Mouse (Mus musculus) MEL (cell line): Measurements from ENCODE around the gene Ddx49. TPM values are rescaled to one million over a fixed set of nuclear protein-coding genes. Genes with fewer than 3 reads are reported as not detected.

Experiments used
- DNase-seq: peaks from one replicate; pipeline ENCODE4 v3.0.0; 2011; ENCODE audit warnings: low read depth, low spot score
- H3K27ac ChIP-seq: 2 replicates; pipeline ENCODE4 v1.5.1; 2012; ENCODE audit warnings: low read depth, mild to moderate bottlenecking, control low read depth, low read length, moderate library complexity; ENCODE audit not compliant: control insufficient read depth
- H3K27me3 ChIP-seq, 2 experiments: fragments of 150-350 bp in 1 of 2; sonication (generic) in 1 of 2; 2 replicates each; pipeline ENCODE4 v1.6.1; 2012; ENCODE audit warnings: low read length in 2 of 2, mild to moderate bottlenecking in 2 of 2, improper control_type of control experiment in 1 of 2, moderate library complexity in 1 of 2; ENCODE audit not compliant: insufficient read depth in 2 of 2, control insufficient read depth in 1 of 2
- H3K36me3 ChIP-seq, 2 experiments: 2 replicates each; pipeline ENCODE4 v1.6.1; 2012 to 2014; ENCODE audit warnings: low read length in 2 of 2, improper control_type of control experiment in 1 of 2, inconsistent platforms in 1 of 2, mild to moderate bottlenecking in 1 of 2; ENCODE audit not compliant: insufficient read depth in 2 of 2, control insufficient read depth in 1 of 2
- H3K4me1 ChIP-seq, 2 experiments: fragments of 150-350 bp in 1 of 2; sonication (generic) in 1 of 2; 2 replicates each; pipeline ENCODE4 v1.6.1; 2012; ENCODE audit warnings: low read length in 2 of 2, improper control_type of control experiment in 1 of 2, mild to moderate bottlenecking in 1 of 2; ENCODE audit not compliant: insufficient read depth in 2 of 2, control insufficient read depth in 1 of 2
- H3K4me3 ChIP-seq, 2 experiments: fragments of 150-350 bp in 1 of 2; sonication (generic) in 1 of 2; 2 replicates each; pipeline ENCODE4 v1.5.1; 2012; ENCODE audit warnings: low read depth in 2 of 2, low read length in 2 of 2, mild to moderate bottlenecking in 2 of 2, moderate library complexity in 2 of 2, control low read depth in 1 of 2, improper control_type of control experiment in 1 of 2; ENCODE audit not compliant: control insufficient read depth in 1 of 2, insufficient read depth in 1 of 2
- H3K79me2 ChIP-seq: 2 replicates; pipeline ENCODE4 v1.6.1; 2012; ENCODE audit warnings: mild to moderate bottlenecking, low read length, moderate library complexity; ENCODE audit not compliant: control insufficient read depth, poor library complexity, insufficient read depth
- H3K9ac ChIP-seq: 2 replicates; pipeline ENCODE4 v1.6.1; 2012; ENCODE audit warnings: low read depth, mild to moderate bottlenecking, control low read depth, low read length, moderate library complexity; ENCODE audit not compliant: control insufficient read depth, poor library complexity, severe bottlenecking
- H3K9me3 ChIP-seq: fragments of 150-350 bp; sonication (generic); replicated peaks from 2 replicates; pipeline ENCODE4 v1.6.1; 2012; ENCODE audit warnings: mild to moderate bottlenecking, low read length, improper control_type of control experiment, moderate library complexity; ENCODE audit not compliant: insufficient read depth
- BHLHE40 ChIP-seq: IDR thresholded peaks from 2 replicates; pipeline ENCODE4 v1.6.1; 2012; ENCODE audit warnings: low read depth, mild to moderate bottlenecking, inconsistent platforms, low read length, improper control_type of control experiment, borderline replicate concordance
- CHD2 ChIP-seq: IDR thresholded peaks from 2 replicates; pipeline ENCODE4 v1.6.1; 2011; ENCODE audit warnings: low read length, improper control_type of control experiment
- E2F4 ChIP-seq: IDR thresholded peaks from 2 replicates; pipeline ENCODE4 v1.6.1; 2011; ENCODE audit warnings: low read depth, low read length, improper control_type of control experiment, borderline replicate concordance
- EP300 ChIP-seq, 2 experiments: IDR thresholded peaks; 2 replicates each; pipeline ENCODE4 v1.6.1; 2011; ENCODE audit warnings: improper control_type of control experiment in 2 of 2, low read length in 2 of 2, low read depth in 1 of 2, mild to moderate bottlenecking in 1 of 2
- ETS1 ChIP-seq: IDR thresholded peaks from 2 replicates; pipeline ENCODE4 v1.6.1; 2012; ENCODE audit warnings: low read depth, mild to moderate bottlenecking, inconsistent platforms, low read length, improper control_type of control experiment, moderate library complexity
- GABPA ChIP-seq: IDR thresholded peaks from 2 replicates; pipeline ENCODE4 v1.6.1; 2012; ENCODE audit warnings: low read depth, mild to moderate bottlenecking, inconsistent platforms, low read length, improper control_type of control experiment, moderate library complexity
- HCFC1 ChIP-seq: IDR thresholded peaks from 2 replicates; pipeline ENCODE4 v1.6.1; 2012; ENCODE audit warnings: low read depth, mild to moderate bottlenecking, inconsistent platforms, low read length, improper control_type of control experiment, moderate library complexity
- JUND ChIP-seq: IDR thresholded peaks from 2 replicates; pipeline ENCODE4 v1.6.1; 2011; ENCODE audit warnings: low read depth, mild to moderate bottlenecking, improper control_type of control experiment, low read length
- MAZ ChIP-seq: IDR thresholded peaks from 2 replicates; pipeline ENCODE4 v1.6.1; 2012; ENCODE audit warnings: low read depth, mild to moderate bottlenecking, inconsistent platforms, low read length, improper control_type of control experiment
- MEF2A ChIP-seq: IDR thresholded peaks from 2 replicates; pipeline ENCODE4 v1.6.1; 2014; ENCODE audit warnings: low read depth, mild to moderate bottlenecking, inconsistent platforms, low read length, improper control_type of control experiment; ENCODE audit not compliant: poor library complexity, insufficient replicate concordance, severe bottlenecking; ENCODE audit errors: extremely low read depth
- MXI1 ChIP-seq: IDR thresholded peaks from 2 replicates; pipeline ENCODE4 v1.6.1; 2011; ENCODE audit warnings: mild to moderate bottlenecking, low read depth, low read length, improper control_type of control experiment
- MYB ChIP-seq: IDR thresholded peaks from 2 replicates; pipeline ENCODE4 v1.6.1; 2011; ENCODE audit warnings: mild to moderate bottlenecking, low read depth, low read length, improper control_type of control experiment
- MYC ChIP-seq: IDR thresholded peaks from 2 replicates; pipeline ENCODE4 v1.6.1; 2011; ENCODE audit warnings: low read depth, mild to moderate bottlenecking, low read length, improper control_type of control experiment, moderate library complexity
- NELFE ChIP-seq: IDR thresholded peaks from 2 replicates; pipeline ENCODE4 v1.6.1; 2011; ENCODE audit warnings: low read depth, low read length, improper control_type of control experiment
- NRF1 ChIP-seq: IDR thresholded peaks from 2 replicates; pipeline ENCODE4 v1.6.1; 2014; ENCODE audit warnings: low read depth, mild to moderate bottlenecking, inconsistent platforms, low read length, improper control_type of control experiment, moderate library complexity; ENCODE audit not compliant: poor library complexity, insufficient read depth, severe bottlenecking
- RCOR1 ChIP-seq: IDR thresholded peaks from 2 replicates; pipeline ENCODE4 v1.6.1; 2012; ENCODE audit warnings: low read depth, mild to moderate bottlenecking, inconsistent platforms, low read length, improper control_type of control experiment
- TCF12 ChIP-seq: IDR thresholded peaks from 2 replicates; pipeline ENCODE4 v1.6.1; 2014; ENCODE audit warnings: low read depth, mild to moderate bottlenecking, inconsistent platforms, low read length, improper control_type of control experiment, moderate library complexity
- UBTF ChIP-seq: IDR thresholded peaks from 2 replicates; pipeline ENCODE4 v1.6.1; 2012; ENCODE audit warnings: low read depth, mild to moderate bottlenecking, inconsistent platforms, low read length, improper control_type of control experiment, moderate library complexity, borderline replicate concordance; ENCODE audit not compliant: insufficient read depth
- ZKSCAN1 ChIP-seq: IDR thresholded peaks from 2 replicates; pipeline ENCODE4 v1.6.1; 2012; ENCODE audit warnings: low read depth, mild to moderate bottlenecking, inconsistent platforms, low read length, improper control_type of control experiment, moderate library complexity
- ZMIZ1 ChIP-seq: IDR thresholded peaks from 2 replicates; pipeline ENCODE4 v1.6.1; 2012; ENCODE audit warnings: low read depth, mild to moderate bottlenecking, inconsistent platforms, low read length, improper control_type of control experiment, moderate library complexity
- polyA plus RNA-seq, 2 experiments: library from polyadenylated mRNA; stranded (reverse) in 1 of 2; unstranded in 1 of 2; fragments of >175 nt in 1 of 2; fragments of >200 nt in 1 of 2; gene quantifications; 2 replicates each; pipeline versions ENCODE4 v1.2.1 to v1.2.4; 2012; ENCODE audit warnings: low replicate concordance in 2 of 2, low read depth in 1 of 2; ENCODE audit not compliant: insufficient read length in 2 of 2, insufficient read depth in 1 of 2, missing spikeins in 1 of 2
- total RNA-seq: library from RNA; depleted of rRNA; stranded (reverse); fragments of 300-350 nt; gene quantifications from 2 replicates; pipeline ENCODE4 v1.2.3, GENCODE M21; 2012

Gene Ddx49
- total and polyA plus RNA-seq, 3 experiments, result 102 to 116 TPM; not detected in 1

DNA sequence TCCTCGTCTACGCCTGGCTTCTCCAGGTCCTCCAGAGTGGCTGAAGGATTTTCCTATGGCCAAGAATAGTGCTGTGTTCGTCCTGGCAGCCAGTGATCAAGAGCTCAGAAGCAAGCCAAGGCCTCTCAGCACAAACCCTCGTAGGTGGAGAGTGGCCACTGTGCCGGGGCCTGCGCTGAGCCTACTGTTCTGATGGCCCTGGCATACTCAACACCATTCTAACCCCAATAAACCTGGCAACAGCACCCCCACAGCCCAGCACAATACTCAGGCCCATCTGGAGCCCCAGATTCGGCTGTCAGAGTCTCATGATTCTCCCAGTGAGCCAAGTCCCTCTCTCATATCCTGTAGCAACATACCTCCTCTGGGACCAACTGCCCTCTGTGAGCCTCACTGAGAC is 38.4 kb upstream of the Ddx49 start:
- no peak for TF ChIP-seq ZKSCAN1
- no peak for DNase-seq
- H3K4me1 ChIP-seq, result peaks cover 5 to 11% of the 10 kb centered on the region in 2 experiments; a peak in 3 of 4 replicates
- peaks cover 6 to 29% of the 10 kb centered on the region in 2 experiments; a peak in 3 of 4 replicates for H3K36me3 ChIP-seq
- no peaks in the 10 kb centered on the region for H3K27me3 ChIP-seq
- no peak overlapping the region for H3K27ac ChIP-seq
- H3K4me3 ChIP-seq, result no peak overlapping the region
- no peak overlapping the region for H3K9ac ChIP-seq
- H3K79me2 ChIP-seq, result peaks cover 17% of the 10 kb centered on the region
- H3K9me3 ChIP-seq, result no peaks in the 10 kb centered on the region

DNA sequence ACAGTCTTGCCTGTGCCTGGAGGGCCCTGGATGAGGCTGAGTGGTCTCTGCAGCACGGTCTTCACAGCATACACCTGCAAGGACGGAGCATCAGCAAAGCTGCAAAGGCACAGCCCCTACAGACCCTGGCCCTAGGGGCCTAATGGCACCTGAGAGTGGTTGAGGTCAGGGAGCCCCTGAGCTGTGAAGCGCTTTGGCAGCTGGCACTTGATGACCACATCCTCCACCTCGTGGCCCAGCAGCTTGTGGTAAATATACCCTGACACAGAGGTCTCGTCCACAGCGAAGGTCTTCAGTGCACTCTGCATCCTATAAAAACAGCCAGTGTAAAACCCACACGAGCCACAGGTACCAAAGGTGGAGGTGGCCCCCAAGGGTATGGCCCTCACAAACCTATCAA is 36.6 kb upstream of the Ddx49 start:
- H3K27ac ChIP-seq, result no peak overlapping the region
- DNase-seq, result no peak
- peaks cover 6% of the 10 kb centered on the region for H3K79me2 ChIP-seq
- H3K36me3 ChIP-seq, result peaks cover 0 to 32% of the 10 kb centered on the region in 2 experiments; a peak in 2 of 4 replicates
- TF ChIP-seq NRF1 (no peak), UBTF (no peak), TCF12 (no peak), MAZ (no peak), NELFE (no peak), RCOR1 (no peak), MYC (no peak), EP300 (IDR thresholded peaks at IDR 0.05; ENCODE audit: low read depth in 1 of 2, low read length in 2 of 2) (no peak), BHLHE40 (no peak), HCFC1 (no peak), MYB (no peak), CHD2 (no peak), JUND (no peak), ZKSCAN1 (no peak), GABPA (no peak), ZMIZ1 (no peak), MEF2A (no peak), E2F4 (no peak), MXI1 (no peak), ETS1 (no peak)
- no peaks in the 10 kb centered on the region for H3K4me1 ChIP-seq
- no peaks in the 10 kb centered on the region for H3K9me3 ChIP-seq
- H3K27me3 ChIP-seq, result no peaks in the 10 kb centered on the region
- no peak overlapping the region for H3K9ac ChIP-seq
- no peak overlapping the region for H3K4me3 ChIP-seq
